Mouse (Mus musculus): ENCODE data around the gene Tedc1.

Gene Tedc1

GRCm38 (mm10) chr12:113207737-113208136 lies 51.5 kb downstream of the Tedc1 start:
- DNase-seq = no peak

GRCm38 (mm10) chr12:113210586-113211378 lies 54.6 kb downstream of the Tedc1 start:
- DNase-seq = no peak

- DNase-seq = no peak
Measured at GRCm38 (mm10) chr12:113211772-113212171, 55.6 kb downstream of the Tedc1 start.

- no peak for DNase-seq
Measured at GRCm38 (mm10) chr12:113212326-113212924, 56.2 kb downstream of the Tedc1 start.

GRCm38 (mm10) chr12:113213226-113213625 lies 57.0 kb downstream of the Tedc1 start:
- DNase-seq = no peak

- no peak for DNase-seq
Measured at GRCm38 (mm10) chr12:113214072-113214808, 58.0 kb downstream of the Tedc1 start.

GRCm38 (mm10) chr12:113214972-113215666 lies 58.9 kb downstream of the Tedc1 start:
- DNase-seq = no peak
